Mouse (Mus musculus): ENCODE data around the gene Slc16a13. TPM values are rescaled to one million over a fixed set of nuclear protein-coding genes. Genes with fewer than 3 reads are reported as not detected.

Slc16a13 gene
- polyA plus RNA-seq (2014; fragmentation: Illumina TruSeq; extraction: RNeasy Lipid Tissue Mini Kit (QIAGEN cat#74804); ENCODE audit: low replicate concordance): 2.9 TPM

DNA sequence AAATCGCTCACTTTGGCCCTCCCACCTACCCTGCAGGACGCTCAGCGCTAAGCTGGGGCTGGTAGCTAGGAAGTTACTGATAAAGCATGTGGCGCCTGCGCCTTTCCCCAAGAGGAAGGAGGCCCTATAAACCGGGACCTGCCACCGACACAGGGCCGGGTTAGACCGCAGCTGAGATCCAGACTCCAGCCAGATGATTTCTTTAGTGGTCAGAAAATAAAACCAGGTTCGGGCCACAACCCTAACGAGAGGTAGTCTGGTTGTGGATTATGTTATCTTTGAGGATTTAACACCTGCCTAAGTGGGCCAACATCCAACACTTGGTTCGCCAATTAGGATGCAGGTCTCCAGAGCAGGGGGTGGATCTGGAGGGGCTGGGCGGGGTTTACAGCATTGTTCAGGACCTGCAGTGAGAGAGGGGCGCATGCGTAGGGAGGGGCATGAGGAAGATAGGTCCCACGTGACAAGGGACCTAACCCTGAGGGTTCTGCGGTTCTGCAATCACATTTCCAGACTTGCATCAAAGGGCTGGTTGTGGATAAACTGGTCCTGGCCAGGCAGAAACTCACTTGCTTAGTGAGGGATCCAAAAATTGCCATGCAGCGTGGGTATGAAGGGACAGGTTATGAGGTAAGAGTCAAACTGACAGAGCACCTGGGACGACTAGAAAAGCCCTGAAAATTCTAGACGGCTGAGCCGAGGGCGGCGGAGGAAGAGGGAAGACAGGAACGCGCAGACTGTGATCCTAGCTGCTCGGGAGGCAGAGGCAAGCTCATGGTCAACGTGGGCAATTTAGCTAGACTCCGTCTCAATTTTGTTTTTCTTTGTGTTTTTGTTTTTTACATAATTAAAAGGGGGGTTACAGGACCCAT lies at the start of gene Slc16a13:
Gene Slc16a13 (minus strand): TSS at position 334 of the 872 bp plus-strand sequence.

DNA sequence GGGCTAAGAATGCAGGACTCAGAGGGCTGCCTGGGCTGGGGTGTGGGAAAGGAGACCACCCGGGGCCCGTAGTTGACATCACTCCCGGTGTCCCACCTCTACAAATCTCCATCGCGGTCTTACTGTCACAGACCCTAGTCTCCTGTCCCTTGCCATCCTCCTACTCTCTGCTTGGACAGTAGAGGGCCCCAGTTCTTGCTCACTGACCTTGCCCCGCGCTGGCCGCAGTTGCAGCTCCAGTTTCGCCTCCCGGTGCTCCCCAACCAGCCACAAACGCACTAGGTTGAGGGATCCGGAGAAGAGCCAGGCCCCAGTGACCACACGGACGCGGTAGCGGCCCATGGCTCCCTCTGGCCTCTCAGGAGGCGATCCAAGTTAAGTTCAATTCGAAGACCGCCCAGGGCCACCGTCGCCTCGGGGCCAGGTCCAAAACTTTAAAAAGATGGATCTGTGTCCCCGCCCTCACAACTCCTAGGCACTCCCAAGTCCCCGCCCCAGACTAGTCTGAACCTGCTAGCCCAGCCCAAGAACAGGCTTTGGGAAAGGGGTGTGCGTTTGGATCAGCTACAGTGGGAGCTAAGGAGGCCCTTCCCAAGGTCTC lies 34.2 kb upstream of the Slc16a13 start, which contains the start of gene Alox12:
Gene Alox12 (minus strand): TSS at position 423 of the 601 bp plus-strand sequence.

DNA sequence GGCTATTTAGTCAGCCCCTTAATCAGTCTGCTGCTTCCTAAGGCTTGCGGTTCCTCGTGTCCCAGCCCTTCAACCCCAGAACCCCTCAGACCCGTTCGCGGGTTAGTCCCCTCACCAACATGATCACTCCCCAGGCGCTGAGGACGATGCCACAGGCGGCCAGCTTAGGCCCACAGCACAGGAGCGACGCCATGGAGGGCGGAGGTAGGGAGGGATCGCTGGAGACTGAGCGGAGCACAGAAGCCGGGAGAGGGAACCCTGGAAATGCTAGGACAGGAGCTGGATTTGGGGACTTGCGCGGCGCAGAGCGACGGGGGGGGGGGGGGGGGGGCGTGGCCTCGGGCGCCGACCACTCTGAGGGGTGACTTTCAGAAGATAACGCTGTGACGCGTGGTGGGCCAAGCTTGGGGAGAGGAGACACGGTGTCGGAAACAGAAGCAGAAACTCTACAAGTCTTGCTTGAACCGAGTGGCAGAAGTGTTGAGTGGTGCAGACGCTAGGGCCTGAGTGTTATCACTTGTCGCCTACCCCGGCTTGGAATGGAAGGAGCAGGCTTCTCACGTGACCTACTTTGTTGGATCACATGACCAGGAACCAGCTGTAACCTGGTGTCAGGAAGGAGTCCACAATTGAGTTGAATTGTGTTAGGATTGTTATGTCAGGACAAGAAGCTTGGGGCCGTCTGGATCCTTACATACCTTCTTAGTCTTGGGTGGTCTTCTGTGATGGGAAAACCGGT lies 18.8 kb upstream of the Slc16a13 start, which contains the start of the genes Gm21988 and Rnasek:
Gene Gm21988 (minus strand): TSS at position 290 of the 739 bp plus-strand sequence.
Gene Rnasek (minus strand): TSS at position 302 of the 739 bp plus-strand sequence.

DNA sequence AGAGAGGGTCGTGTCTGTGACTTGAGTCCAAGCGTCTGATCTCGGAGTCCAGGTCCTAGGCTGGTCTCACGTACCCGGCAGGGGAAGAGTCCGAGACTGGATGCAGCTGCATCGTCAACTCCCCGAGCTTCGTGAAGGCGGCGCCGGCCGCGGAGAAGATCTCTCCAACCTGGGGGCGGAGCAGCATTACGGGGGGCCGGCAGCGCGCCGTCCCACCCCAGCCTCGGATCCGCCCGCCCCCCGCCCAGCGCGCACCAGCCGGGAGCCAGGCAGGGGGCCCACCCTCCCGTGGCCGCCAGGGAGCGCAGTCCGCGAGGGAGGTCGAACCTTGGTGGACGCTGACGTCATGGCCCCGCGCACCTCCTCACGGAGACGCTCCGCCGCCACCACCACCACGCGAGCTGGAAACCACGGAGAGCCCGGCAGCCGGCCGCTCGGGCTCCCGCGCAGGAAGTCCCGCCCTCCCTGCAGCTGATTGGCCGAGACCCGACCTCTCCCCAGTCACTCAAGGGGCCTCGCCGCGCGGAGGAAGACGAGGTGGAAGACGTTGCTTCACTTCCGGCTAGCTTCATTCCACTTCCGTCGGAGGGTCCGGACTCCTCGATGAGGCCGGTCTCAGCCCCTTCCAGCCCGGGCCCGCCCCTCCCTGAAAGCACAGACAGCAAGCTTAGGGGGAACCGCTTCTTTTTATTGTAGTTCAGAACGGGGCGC lies 16.7 kb upstream of the Slc16a13 start, which contains the start of gene 0610010K14Rik:
Gene 0610010K14Rik (minus strand): TSS at position 458 of the 711 bp plus-strand sequence.

DNA sequence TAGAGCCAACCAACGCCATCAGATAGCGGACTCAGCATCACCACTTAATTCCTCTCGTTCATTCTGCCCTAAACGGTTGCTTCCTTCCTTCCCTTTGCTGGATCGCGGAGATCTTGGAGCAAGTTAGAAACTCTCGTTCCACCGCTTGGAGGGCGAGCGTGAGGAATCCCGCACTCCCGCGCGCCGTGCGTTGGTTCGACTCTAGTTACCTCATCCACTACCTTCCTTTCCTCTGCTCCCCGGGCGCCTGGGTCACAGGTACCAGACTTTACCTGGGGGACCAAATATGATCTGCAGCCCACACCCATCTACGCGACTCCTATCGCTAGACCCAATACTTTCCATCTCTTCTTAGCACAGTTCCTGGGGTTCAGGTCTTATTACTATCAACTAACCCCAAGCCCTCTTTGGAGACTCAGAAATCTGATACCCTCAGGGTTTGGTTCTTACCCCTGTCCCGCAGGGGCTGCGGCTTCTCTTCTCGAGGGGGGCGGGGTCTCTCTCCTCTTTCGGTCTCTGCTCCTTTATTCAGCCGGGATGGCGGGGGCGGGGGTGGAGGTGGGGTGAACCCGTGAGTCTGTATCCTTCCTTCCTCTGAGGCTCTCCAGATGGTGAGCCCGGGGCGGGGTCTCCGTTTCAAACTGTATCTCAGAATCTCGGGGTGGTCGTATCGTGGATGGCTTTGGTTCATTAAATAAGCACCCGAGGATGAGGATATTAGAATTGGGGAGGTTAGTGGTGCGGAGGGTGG lies 8.6 kb upstream of the Slc16a13 start, which contains the start of gene Bcl6b:
Gene Bcl6b (minus strand): TSS at position 539 of the 751 bp plus-strand sequence.

DNA sequence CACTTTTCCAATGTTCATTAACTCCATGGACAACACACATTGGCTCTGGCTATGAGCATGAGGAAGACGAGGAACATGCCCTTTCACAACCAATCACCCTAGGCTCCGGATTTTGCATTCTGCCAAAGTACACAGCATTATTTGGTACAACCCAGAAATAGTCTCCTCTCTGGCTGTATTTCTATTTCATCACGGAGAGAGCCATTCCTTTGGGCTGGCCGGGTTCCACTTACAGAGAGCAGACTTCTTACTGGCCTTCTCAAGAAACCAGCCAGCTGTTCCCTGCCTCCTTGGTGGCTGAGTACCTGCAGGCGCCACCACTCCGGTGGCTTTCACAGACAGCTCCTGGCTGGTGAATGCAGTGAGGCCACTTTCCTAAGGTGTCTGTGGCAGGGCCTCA lies 8.4 kb downstream of the Slc16a13 start, which contains the start of gene Slc16a11:
Gene Slc16a11 (plus strand): TSS at position 330 of the 400 bp plus-strand sequence.

Other genes starting within 250 kb of the Slc16a13 start
- gene Ctdnep1, start 239.9 kb downstream of the Slc16a13 start, polyA plus RNA-seq (2014; fragmentation: Illumina TruSeq; extraction: RNeasy Lipid Tissue Mini Kit (QIAGEN cat#74804); ENCODE audit: low replicate concordance): 41.0 TPM
- gene Elp5, start 238.5 kb downstream of the Slc16a13 start, polyA plus RNA-seq (2014; fragmentation: Illumina TruSeq; extraction: RNeasy Lipid Tissue Mini Kit (QIAGEN cat#74804); ENCODE audit: low replicate concordance): 3.9 TPM
- gene Gabarap, start 229.9 kb downstream of the Slc16a13 start, polyA plus RNA-seq (2014; fragmentation: Illumina TruSeq; extraction: RNeasy Lipid Tissue Mini Kit (QIAGEN cat#74804); ENCODE audit: low replicate concordance): 558 TPM
- gene Phf23, start 225.3 kb downstream of the Slc16a13 start, polyA plus RNA-seq (2014; fragmentation: Illumina TruSeq; extraction: RNeasy Lipid Tissue Mini Kit (QIAGEN cat#74804); ENCODE audit: low replicate concordance): 14.8 TPM
- gene Dvl2, start 220.5 kb downstream of the Slc16a13 start, polyA plus RNA-seq (2014; fragmentation: Illumina TruSeq; extraction: RNeasy Lipid Tissue Mini Kit (QIAGEN cat#74804); ENCODE audit: low replicate concordance): not detected
- gene Acadvl, start 205.7 kb downstream of the Slc16a13 start, polyA plus RNA-seq (2014; fragmentation: Illumina TruSeq; extraction: RNeasy Lipid Tissue Mini Kit (QIAGEN cat#74804); ENCODE audit: low replicate concordance): 4.8 TPM
- 0.30 TPM for gene Dlg4, start 204.1 kb downstream of the Slc16a13 start, polyA plus RNA-seq (2014; fragmentation: Illumina TruSeq; extraction: RNeasy Lipid Tissue Mini Kit (QIAGEN cat#74804); ENCODE audit: low replicate concordance)
- gene Asgr1, start 167.0 kb downstream of the Slc16a13 start, polyA plus RNA-seq (2014; fragmentation: Illumina TruSeq; extraction: RNeasy Lipid Tissue Mini Kit (QIAGEN cat#74804); ENCODE audit: low replicate concordance): not detected
- gene Asgr2, start 128.4 kb downstream of the Slc16a13 start, polyA plus RNA-seq (2014; fragmentation: Illumina TruSeq; extraction: RNeasy Lipid Tissue Mini Kit (QIAGEN cat#74804); ENCODE audit: low replicate concordance): not detected
- 5.1 TPM for gene Mgl2, start 90.7 kb downstream of the Slc16a13 start, polyA plus RNA-seq (2014; fragmentation: Illumina TruSeq; extraction: RNeasy Lipid Tissue Mini Kit (QIAGEN cat#74804); ENCODE audit: low replicate concordance)
- gene Clec10a, start 64.9 kb downstream of the Slc16a13 start, polyA plus RNA-seq (2014; fragmentation: Illumina TruSeq; extraction: RNeasy Lipid Tissue Mini Kit (QIAGEN cat#74804); ENCODE audit: low replicate concordance): not detected
- not detected for gene Slc16a11, start 8.3 kb downstream of the Slc16a13 start, polyA plus RNA-seq (2014; fragmentation: Illumina TruSeq; extraction: RNeasy Lipid Tissue Mini Kit (QIAGEN cat#74804); ENCODE audit: low replicate concordance)
- gene Bcl6b, start 8.7 kb upstream of the Slc16a13 start, polyA plus RNA-seq (2014; fragmentation: Illumina TruSeq; extraction: RNeasy Lipid Tissue Mini Kit (QIAGEN cat#74804); ENCODE audit: low replicate concordance): 1.4 TPM
- 4.3 TPM for gene 0610010K14Rik, start 16.9 kb upstream of the Slc16a13 start, polyA plus RNA-seq (2014; fragmentation: Illumina TruSeq; extraction: RNeasy Lipid Tissue Mini Kit (QIAGEN cat#74804); ENCODE audit: low replicate concordance)
- 0.59 TPM for gene Gm21988, start 18.8 kb upstream of the Slc16a13 start, polyA plus RNA-seq (2014; fragmentation: Illumina TruSeq; extraction: RNeasy Lipid Tissue Mini Kit (QIAGEN cat#74804); ENCODE audit: low replicate concordance)
- gene Rnasek, start 18.8 kb upstream of the Slc16a13 start, polyA plus RNA-seq (2014; fragmentation: Illumina TruSeq; extraction: RNeasy Lipid Tissue Mini Kit (QIAGEN cat#74804); ENCODE audit: low replicate concordance): 24.1 TPM
- 0.74 TPM for gene Alox12, start 34.3 kb upstream of the Slc16a13 start, polyA plus RNA-seq (2014; fragmentation: Illumina TruSeq; extraction: RNeasy Lipid Tissue Mini Kit (QIAGEN cat#74804); ENCODE audit: low replicate concordance)
- not detected for gene Alox12e, start 101.6 kb upstream of the Slc16a13 start, polyA plus RNA-seq (2014; fragmentation: Illumina TruSeq; extraction: RNeasy Lipid Tissue Mini Kit (QIAGEN cat#74804); ENCODE audit: low replicate concordance)
- gene Alox15, start 131.0 kb upstream of the Slc16a13 start, polyA plus RNA-seq (2014; fragmentation: Illumina TruSeq; extraction: RNeasy Lipid Tissue Mini Kit (QIAGEN cat#74804); ENCODE audit: low replicate concordance): 1.5 TPM
- gene Pelp1, start 189.0 kb upstream of the Slc16a13 start, polyA plus RNA-seq (2014; fragmentation: Illumina TruSeq; extraction: RNeasy Lipid Tissue Mini Kit (QIAGEN cat#74804); ENCODE audit: low replicate concordance): 4.5 TPM
- 0.41 TPM for gene Arrb2, start 211.6 kb upstream of the Slc16a13 start, polyA plus RNA-seq (2014; fragmentation: Illumina TruSeq; extraction: RNeasy Lipid Tissue Mini Kit (QIAGEN cat#74804); ENCODE audit: low replicate concordance)
- 5.4 TPM for gene Med11, start 230.9 kb upstream of the Slc16a13 start, polyA plus RNA-seq (2014; fragmentation: Illumina TruSeq; extraction: RNeasy Lipid Tissue Mini Kit (QIAGEN cat#74804); ENCODE audit: low replicate concordance)
- 0.78 TPM for gene Zmynd15, start 238.4 kb upstream of the Slc16a13 start, polyA plus RNA-seq (2014; fragmentation: Illumina TruSeq; extraction: RNeasy Lipid Tissue Mini Kit (QIAGEN cat#74804); ENCODE audit: low replicate concordance)
- gene Cxcl16, start 238.9 kb upstream of the Slc16a13 start, polyA plus RNA-seq (2014; fragmentation: Illumina TruSeq; extraction: RNeasy Lipid Tissue Mini Kit (QIAGEN cat#74804); ENCODE audit: low replicate concordance): 16.5 TPM

All from small intestine, adult 10 weeks (tissue).